Mouse (Mus musculus): ENCODE measurements at regions not wholly inside any gene's neighbourhood (a gene's known extent, or its start where the extent isn't known, plus 50 kb on each side); places are given as distances from the start of the nearest gene placed in this dataset.
A peak's percentile ranks its signal among the peaks of the same experiment; 100 is the strongest.
"Not testable (repeated sequence)": the region's sequence is repeated elsewhere in the genome, so short reads cannot be mapped to it uniquely, and the experiment has no call there.

GRCm38 (mm10) chr2:11099834-11100622 lies 71.9 kb upstream of the Prkcq start:
- H3K27me3 ChIP-seq (replicated peaks); H3K27ac ChIP-seq; H3K4me1 ChIP-seq (replicated peaks); H3K36me3 ChIP-seq; H3K9ac ChIP-seq; H3K9me3 ChIP-seq: not testable (repeated sequence)
- peak; percentile 67 for ATAC-seq
- Histone ChIP-seq H3K4me2 (replicated peaks) (peak overlapping the region; percentile 62), H3K4me3 (replicated peaks) (peak overlapping the region; percentile 21)
- WGBS = 33% methylated on average over 34 of the region's 34 CpGs

- peak; percentile 61; the same call in 1 of the 2 replicates for ATAC-seq
- no peaks in the 10 kb centered on the region for H3K27me3 ChIP-seq (replicated peaks)
- 35% methylated on average over 8 of the region's 8 CpGs for WGBS
These were observed 58.7 kb upstream of the Prkcq start for GRCm38 (mm10) chr2:11113191-11113590.

GRCm38 (mm10) chr2:11118625-11119024 lies 53.3 kb upstream of the Prkcq start:
- WGBS = 84% methylated on average over 1 of the region's 1 CpGs
- H3K27ac ChIP-seq = no peak overlapping the region
- H3K36me3 ChIP-seq = no peaks in the 10 kb centered on the region
- no peak overlapping the region for H3K4me3 ChIP-seq (replicated peaks)
- H3K9ac ChIP-seq = no peak overlapping the region
- no peaks in the 10 kb centered on the region for H3K27me3 ChIP-seq (replicated peaks)
- no peaks in the 10 kb centered on the region for H3K9me3 ChIP-seq
- no peaks in the 10 kb centered on the region for H3K4me1 ChIP-seq (replicated peaks)
- no peak overlapping the region for H3K4me2 ChIP-seq (replicated peaks)
- ATAC-seq = no peak

More at GRCm38 (mm10) chr2:11113191-11113590, 58.7 kb upstream of the Prkcq start:
- Histone ChIP-seq H3K4me2 (replicated peaks) (no peak overlapping the region), H3K4me3 (replicated peaks) (no peak overlapping the region), H3K9ac (no peak overlapping the region), H3K36me3 (no peaks in the 10 kb centered on the region), H3K9me3 (no peaks in the 10 kb centered on the region), H3K27ac (no peak overlapping the region), H3K4me1 (replicated peaks) (no peaks in the 10 kb centered on the region)

- no peaks in the 10 kb centered on the region for H3K4me1 ChIP-seq (replicated peaks)
- no peak overlapping the region for H3K4me2 ChIP-seq (replicated peaks)
- no peak overlapping the region for H3K9ac ChIP-seq
- H3K4me3 ChIP-seq (replicated peaks) = no peak overlapping the region
- H3K36me3 ChIP-seq = no peaks in the 10 kb centered on the region
- WGBS = 36% methylated on average over 9 of the region's 9 CpGs
- no peaks in the 10 kb centered on the region for H3K27me3 ChIP-seq (replicated peaks)
- ATAC-seq = no peak
- H3K9me3 ChIP-seq = no peaks in the 10 kb centered on the region
- no peak overlapping the region for H3K27ac ChIP-seq
These were observed 52.6 kb upstream of the Prkcq start for GRCm38 (mm10) chr2:11119301-11119700.

All from intestine, embryonic 15.5 days (tissue).